Mouse (Mus musculus) granulocyte monocyte progenitor cell, adult 5-6 weeks (primary cell): ENCODE results near the gene Sept9. TPM values are rescaled to one million over a fixed set of nuclear protein-coding genes. Genes with fewer than 3 reads are reported as not detected.

ENCODE experiments used
- ATAC-seq: replicated peaks from 2 replicates; pipeline ENCODE4 v1.8.0; 2016; ENCODE audit warnings: mild to moderate bottlenecking, moderate TSS enrichment, inconsistent platforms; ENCODE audit not compliant: poor library complexity, severe bottlenecking
- total RNA-seq, 2 experiments: library from RNA; stranded (forward) in 1 of 2; stranded (reverse) in 1 of 2; fragments of 200-712, 200-1000 nt in 1 of 2; fragments of >200 nt in 1 of 2; fragmentation: Nextera tagmentation in 1 of 2; gene quantifications; 2 replicates each; pipeline ENCODE4 v1.2.3; 2014 to 2017

Sept9 gene
- total RNA-seq, 2 experiments from 2014 or later: 141 to 145 TPM

GRCm38 (mm10) chr11:117357916-117358639, 158.6 kb downstream of the Sept9 start:
- peak; percentile 94 for ATAC-seq

- ATAC-seq: no peak
These were observed 159.7 kb downstream of the Sept9 start for GRCm38 (mm10) chr11:117359161-117359560.

- ATAC-seq: no peak
These were observed 160.4 kb downstream of the Sept9 start for GRCm38 (mm10) chr11:117359870-117360269.

- no peak for ATAC-seq
These were observed 161.1 kb downstream of the Sept9 start for GRCm38 (mm10) chr11:117360561-117360960.

GRCm38 (mm10) chr11:117362307-117362706, 162.8 kb downstream of the Sept9 start:
- ATAC-seq: no peak

GRCm38 (mm10) chr11:117363918-117364317, 164.5 kb downstream of the Sept9 start:
- no peak for ATAC-seq

- peak; percentile 19; the same call in 1 of the 2 replicates for ATAC-seq
These were observed 167.0 kb downstream of the Sept9 start for GRCm38 (mm10) chr11:117366426-117366825.

- no peak for ATAC-seq
These were observed 167.4 kb downstream of the Sept9 start for GRCm38 (mm10) chr11:117366861-117367357.

- no peak for ATAC-seq
These were observed 168.5 kb downstream of the Sept9 start for GRCm38 (mm10) chr11:117367937-117368336.

GRCm38 (mm10) chr11:117369347-117369746, 169.9 kb downstream of the Sept9 start:
- ATAC-seq: no peak

GRCm38 (mm10) chr11:117370262-117370850, 170.9 kb downstream of the Sept9 start:
- ATAC-seq: no peak

- ATAC-seq: no peak
These were observed 173.1 kb downstream of the Sept9 start for GRCm38 (mm10) chr11:117372537-117372936.

- ATAC-seq: no peak
These were observed 173.7 kb downstream of the Sept9 start for GRCm38 (mm10) chr11:117373195-117373594.

- no peak for ATAC-seq
These were observed 174.4 kb downstream of the Sept9 start for GRCm38 (mm10) chr11:117373870-117374269.

- ATAC-seq: no peak
These were observed 174.8 kb downstream of the Sept9 start for GRCm38 (mm10) chr11:117374288-117374687.

GRCm38 (mm10) chr11:117379774-117380173, 180.3 kb downstream of the Sept9 start:
- ATAC-seq: no peak

GRCm38 (mm10) chr11:117384235-117384634, 184.8 kb downstream of the Sept9 start:
- ATAC-seq: no peak

- peak; percentile 74 for ATAC-seq
These were observed 185.4 kb downstream of the Sept9 start for GRCm38 (mm10) chr11:117384897-117385296.

GRCm38 (mm10) chr11:117385331-117386103, 186.1 kb downstream of the Sept9 start:
- ATAC-seq: no peak

- no peak for ATAC-seq
These were observed 187.8 kb downstream of the Sept9 start for GRCm38 (mm10) chr11:117387241-117387640.

- peak; percentile 36; the same call in 1 of the 2 replicates for ATAC-seq
These were observed 190.5 kb downstream of the Sept9 start for GRCm38 (mm10) chr11:117390001-117390402.
